Mouse (Mus musculus) cerebellum, postnatal 10 days (tissue): Measurements from ENCODE around the gene Agpat4.

ENCODE experiments used
- DNase-seq, 2 experiments: peaks; one replicate each; pipeline ENCODE4 v3.0.0; 2021; ENCODE audit warnings: mixed read lengths in 2 of 2

Agpat4 gene

GRCm38 (mm10) chr17:12201086-12201485, 82.6 kb downstream of the Agpat4 start:
- DNase-seq: no peak

GRCm38 (mm10) chr17:12203414-12203897, 85.0 kb downstream of the Agpat4 start:
- DNase-seq: peak; percentile 85 to 89

- no peak for DNase-seq
Measured at GRCm38 (mm10) chr17:12204246-12204645, 85.7 kb downstream of the Agpat4 start.

- DNase-seq: no peak
Measured at GRCm38 (mm10) chr17:12204689-12205014, 86.1 kb downstream of the Agpat4 start.

GRCm38 (mm10) chr17:12205015-12205693, 86.7 kb downstream of the Agpat4 start:
- no peak for DNase-seq

GRCm38 (mm10) chr17:12205694-12206075, 87.2 kb downstream of the Agpat4 start:
- DNase-seq: no peak

GRCm38 (mm10) chr17:12206248-12206647, 87.7 kb downstream of the Agpat4 start:
- DNase-seq: no peak

- peak in 1 of 2 experiments; percentile 63 for DNase-seq
Measured at GRCm38 (mm10) chr17:12207022-12207548, 88.6 kb downstream of the Agpat4 start.

- DNase-seq: no peak
Measured at GRCm38 (mm10) chr17:12209481-12209880, 91.0 kb downstream of the Agpat4 start.

- peak; percentile 96 to 98 for DNase-seq
Measured at GRCm38 (mm10) chr17:12210544-12211132, 92.1 kb downstream of the Agpat4 start.

- DNase-seq: no peak
Measured at GRCm38 (mm10) chr17:12211890-12212289, 93.4 kb downstream of the Agpat4 start.

- DNase-seq: no peak
Measured at GRCm38 (mm10) chr17:12212341-12212740, 93.8 kb downstream of the Agpat4 start.

- DNase-seq: no peak
Measured at GRCm38 (mm10) chr17:12213430-12213829, 94.9 kb downstream of the Agpat4 start.

GRCm38 (mm10) chr17:12216224-12216623, 97.7 kb downstream of the Agpat4 start:
- DNase-seq: no peak

- DNase-seq: peak; percentile 66 to 83
Measured at GRCm38 (mm10) chr17:12221926-12222325, 103.4 kb downstream of the Agpat4 start.

GRCm38 (mm10) chr17:12223682-12224081, 105.2 kb downstream of the Agpat4 start:
- DNase-seq: peak in 1 of 2 experiments; percentile 52

- DNase-seq: peak; percentile 71 to 73
Measured at GRCm38 (mm10) chr17:12224145-12224544, 105.6 kb downstream of the Agpat4 start.

- peak; percentile 85 to 91 for DNase-seq
Measured at GRCm38 (mm10) chr17:12224551-12224950, 106.0 kb downstream of the Agpat4 start.

- peak; percentile 65 to 68 for DNase-seq
Measured at GRCm38 (mm10) chr17:12225227-12225626, 106.7 kb downstream of the Agpat4 start.

GRCm38 (mm10) chr17:12226551-12226950, 108.0 kb downstream of the Agpat4 start:
- DNase-seq: peak in 1 of 2 experiments; percentile 59

- peak; percentile 69 to 77 for DNase-seq
Measured at GRCm38 (mm10) chr17:12228001-12228400, 109.5 kb downstream of the Agpat4 start.

- DNase-seq: peak in 1 of 2 experiments; percentile 52
Measured at GRCm38 (mm10) chr17:12228471-12228870, 110.0 kb downstream of the Agpat4 start.

GRCm38 (mm10) chr17:12229756-12230155, 111.3 kb downstream of the Agpat4 start:
- DNase-seq: no peak

GRCm38 (mm10) chr17:12230167-12230566, 111.7 kb downstream of the Agpat4 start:
- no peak for DNase-seq
